Mouse (Mus musculus): Measurements from ENCODE around the gene Sox10.

- TF ChIP-seq CHD2 (IDR thresholded peaks at IDR 0.05; ENCODE audit: low read depth, low read length): no peak
- no peak for TF ChIP-seq ZNF384 (IDR thresholded peaks at IDR 0.05; ENCODE audit: low read depth, low read length)
- no peak for TF ChIP-seq MAFK (IDR thresholded peaks at IDR 0.05; ENCODE audit: insufficient read depth, low read depth, low read length)
- TF ChIP-seq HCFC1 (IDR thresholded peaks at IDR 0.05; ENCODE audit: borderline replicate concordance, insufficient read depth, low read length): no peak
- no peak for TF ChIP-seq ZC3H11A (IDR thresholded peaks at IDR 0.05; ENCODE audit: borderline replicate concordance, low read depth, low read length)
Observed at GRCm38 (mm10) chr15:79107966-79108365, 57.1 kb downstream of the Sox10 start.
